In the genomic region with DNA sequence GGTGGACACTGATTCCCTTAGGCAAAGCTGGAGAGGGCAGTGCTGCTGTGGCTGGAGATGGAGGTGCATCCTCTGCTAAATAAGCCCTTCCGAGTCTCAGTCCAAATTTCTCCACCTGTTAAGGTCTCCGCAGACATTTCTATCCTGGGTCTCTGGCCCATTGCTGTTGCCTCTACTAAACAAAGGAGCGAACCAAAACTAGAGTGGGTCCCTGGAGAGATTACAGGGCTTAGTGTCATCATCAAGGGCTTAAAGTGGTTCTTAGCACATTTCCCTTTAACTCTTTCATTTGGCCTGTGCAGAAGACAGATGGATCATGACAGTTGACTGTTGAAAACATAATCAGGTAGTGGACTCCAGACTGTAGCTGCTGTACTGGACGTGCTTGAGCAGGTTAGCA, we compare ENCODE assay signal across 22 mouse cellular contexts. TPM values are rescaled to one million over a fixed set of nuclear protein-coding genes. Genes with fewer than 3 reads are reported as not detected.
DNase-seq lines count a peak whose midpoint lies in the region; ATAC-seq and TF ChIP-seq lines count a peak whose summit lies in the region.
"Had no signal": no experiment of that assay in that cellular context is flagged by ENCODE, and none has a peak within 500 bp of the region (broad histone marks: within the 10 kb centered on the region; RNA-seq: fewer than 3 reads in every experiment).

No protein-coding gene starts in this region.

- 74% methylated on average over 4 of the region's 4 CpGs for WGBS in hindbrain, postnatal 0 days
- WGBS in hindbrain, embryonic 11.5 days = 86% methylated on average over 4 of the region's 4 CpGs
- WGBS in midbrain, postnatal 0 days = 64% methylated on average over 4 of the region's 4 CpGs
- WGBS in midbrain, embryonic 10.5 days = 87% methylated on average over 4 of the region's 4 CpGs

- no peak overlapping the region for H3K9ac ChIP-seq in hindbrain, postnatal 0 days (replicated peaks; ENCODE audit: low read length)
- H3K9ac ChIP-seq in hindbrain, embryonic 11.5 days (ENCODE audit: low read depth, low read length) = no peak overlapping the region
- no peak overlapping the region for H3K9ac ChIP-seq in midbrain, postnatal 0 days (replicated peaks; ENCODE audit: low read length, poor library complexity, severe bottlenecking)
- H3K9ac ChIP-seq: embryonic facial prominence, embryonic 13.5 days; embryonic facial prominence, embryonic 15.5 days; forebrain, embryonic 12.5 days had no signal

- H3K4me3 ChIP-seq in hindbrain, postnatal 0 days (ENCODE audit: low read length) = no peak overlapping the region
- no peak overlapping the region for H3K4me3 ChIP-seq in hindbrain, embryonic 11.5 days (ENCODE audit: low read depth, low read length)
- H3K4me3 ChIP-seq in midbrain, postnatal 0 days (ENCODE audit: low read depth, low read length) = no peak overlapping the region
- H3K4me3 ChIP-seq in midbrain, embryonic 10.5 days = no peak overlapping the region
- H3K4me3 ChIP-seq: embryonic facial prominence, embryonic 13.5 days; embryonic facial prominence, embryonic 15.5 days; erythroblast, embryonic 14.5 days; forebrain, embryonic 10.5 days; forebrain, embryonic 12.5 days had no signal

- no peak overlapping the region for H3K4me2 ChIP-seq in hindbrain, postnatal 0 days (ENCODE audit: low read depth, low read length)
- no peak overlapping the region for H3K4me2 ChIP-seq in hindbrain, embryonic 11.5 days (replicated peaks; ENCODE audit: low read depth, low read length)
- no peak overlapping the region for H3K4me2 ChIP-seq in midbrain, postnatal 0 days (ENCODE audit: low read depth, low read length, poor library complexity, severe bottlenecking)
- H3K4me2 ChIP-seq: embryonic facial prominence, embryonic 13.5 days; embryonic facial prominence, embryonic 15.5 days; forebrain, embryonic 12.5 days had no signal

- peaks cover 4% of the 10 kb centered on the region; the same call in 1 of the 2 replicates for H3K36me3 ChIP-seq in hindbrain, postnatal 0 days (ENCODE audit: insufficient read depth, low read length)
- no peaks in the 10 kb centered on the region for H3K36me3 ChIP-seq in hindbrain, embryonic 11.5 days (ENCODE audit: control insufficient read depth, insufficient read depth, low read length)
- peaks cover 6% of the 10 kb centered on the region; the same call in 1 of the 2 replicates for H3K36me3 ChIP-seq in midbrain, postnatal 0 days (ENCODE audit: insufficient read depth, low read length)
- H3K36me3 ChIP-seq in midbrain, embryonic 10.5 days = peaks cover 57% of the 10 kb centered on the region

- TF ChIP-seq CTCF in hindbrain, postnatal 0 days (IDR thresholded peaks at IDR 0.05; ENCODE audit: low read depth) = no peak
- no peak for TF ChIP-seq CTCF in midbrain, postnatal 0 days (IDR thresholded peaks at IDR 0.05)

- peak; percentile 18 for DNase-seq in hindbrain, postnatal 0 days (ENCODE audit: low spot score)
- DNase-seq in hindbrain, embryonic 11.5 days (ENCODE audit: low spot score) = no peak
- peak; percentile 50 for DNase-seq in midbrain, postnatal 0 days (ENCODE audit: low spot score)
- no peak for DNase-seq in midbrain, embryonic 10.5 days (ENCODE audit: low spot score)
- peak; percentile 64 for DNase-seq in retina, postnatal 1 day
- DNase-seq in kidney, adult 11 months = no peak
- DNase-seq: adrenal gland, adult 2 months; adrenal gland, postnatal 10 days; adrenal gland, postnatal 25 days; cerebellum, adult 11 months; cerebellum, adult 18-20 months; cerebellum, adult 8-10 months; cerebellum, adult 9-11 months; cerebellum, postnatal 14 days; cerebellum, postnatal 36 days; embryo, embryonic 11 days had no signal

- no peaks in the 10 kb centered on the region for H3K9me3 ChIP-seq in hindbrain, postnatal 0 days (ENCODE audit: low read length)
- H3K9me3 ChIP-seq in hindbrain, embryonic 11.5 days (ENCODE audit: control insufficient read depth, low read length) = no peaks in the 10 kb centered on the region
- H3K9me3 ChIP-seq in midbrain, postnatal 0 days (ENCODE audit: low read length) = no peaks in the 10 kb centered on the region
- H3K9me3 ChIP-seq in midbrain, embryonic 10.5 days (replicated peaks) = no peaks in the 10 kb centered on the region
- H3K9me3 ChIP-seq: embryonic facial prominence, embryonic 13.5 days; embryonic facial prominence, embryonic 15.5 days; forebrain, embryonic 10.5 days; forebrain, embryonic 12.5 days had no signal

- no peaks in the 10 kb centered on the region for H3K4me1 ChIP-seq in hindbrain, postnatal 0 days (ENCODE audit: insufficient read depth, low read length)
- no peaks in the 10 kb centered on the region for H3K4me1 ChIP-seq in hindbrain, embryonic 11.5 days (replicated peaks; ENCODE audit: control insufficient read depth, insufficient read depth, low read length)
- H3K4me1 ChIP-seq in midbrain, postnatal 0 days (ENCODE audit: insufficient read depth, low read length) = no peaks in the 10 kb centered on the region
- no peaks in the 10 kb centered on the region for H3K4me1 ChIP-seq in midbrain, embryonic 10.5 days
- H3K4me1 ChIP-seq: embryonic facial prominence, embryonic 13.5 days; embryonic facial prominence, embryonic 15.5 days; forebrain, embryonic 10.5 days had no signal

- ATAC-seq in hindbrain, postnatal 0 days = no peak
- no peak for ATAC-seq in hindbrain, embryonic 11.5 days (ENCODE audit: low FRiP score)
- ATAC-seq in midbrain, postnatal 0 days (ENCODE audit: low FRiP score) = no peak
- ATAC-seq: forebrain, embryonic 14.5 days had no signal

- H3K27me3 ChIP-seq in hindbrain, postnatal 0 days (ENCODE audit: insufficient read depth, low read length) = no peaks in the 10 kb centered on the region
- H3K27me3 ChIP-seq in hindbrain, embryonic 11.5 days (ENCODE audit: control insufficient read depth, insufficient read depth, low read length) = no peaks in the 10 kb centered on the region
- H3K27me3 ChIP-seq in midbrain, postnatal 0 days (ENCODE audit: insufficient read depth, low read length) = no peaks in the 10 kb centered on the region
- H3K27me3 ChIP-seq in midbrain, embryonic 10.5 days (ENCODE audit: low read depth, poor library complexity, severe bottlenecking) = no peaks in the 10 kb centered on the region
- H3K27me3 ChIP-seq: embryonic facial prominence, embryonic 13.5 days; embryonic facial prominence, embryonic 15.5 days; forebrain, embryonic 12.5 days had no signal

- H3K27ac ChIP-seq in hindbrain, postnatal 0 days = no peak overlapping the region
- no peak overlapping the region for H3K27ac ChIP-seq in hindbrain, embryonic 11.5 days (ENCODE audit: low read depth, low read length)
- H3K27ac ChIP-seq in midbrain, postnatal 0 days (ENCODE audit: low read depth, low read length) = no peak overlapping the region
- H3K27ac ChIP-seq in midbrain, embryonic 10.5 days (replicated peaks) = no peak overlapping the region
- H3K27ac ChIP-seq: embryonic facial prominence, embryonic 13.5 days; embryonic facial prominence, embryonic 15.5 days; forebrain, embryonic 10.5 days; forebrain, embryonic 12.5 days had no signal

RNA-seq across cellular contexts. Expression of gene Ttc28, which starts 9.0 kb away (rescaled TPM):
- 41.9 and 49.8 TPM in 2 replicates for total RNA-seq in hindbrain, postnatal 0 days (2014; rRNA removed)
- polyA plus RNA-seq in hindbrain, postnatal 0 days (2015; fragmentation: Nextera tagmentation; extraction: Ambion mirVana) = 9.7 and 11.1 TPM in 2 replicates
- 14.0 and 15.6 TPM in 2 replicates for polyA plus RNA-seq in hindbrain, embryonic 11.5 days (2014; fragmentation: Nextera tagmentation; extraction: Ambion mirVana)
- 45.2 and 53.1 TPM in 2 replicates for total RNA-seq in midbrain, postnatal 0 days (2014; rRNA removed)
- polyA plus RNA-seq in midbrain, postnatal 0 days (2015; fragmentation: Nextera tagmentation; extraction: Ambion mirVana) = 8.9 and 10.6 TPM in 2 replicates
- 9.4 and 14.9 TPM in 2 replicates for polyA plus RNA-seq in midbrain, embryonic 10.5 days (2016; fragmentation: Nextera tagmentation; extraction: Ambion mirVana)

RNA-seq across cellular contexts. Expression of gene Chek2, which starts 48.8 kb away (rescaled TPM):
- total RNA-seq in hindbrain, postnatal 0 days (2014; rRNA removed) = 5.5 and 5.6 TPM in 2 replicates
- 5.1 and 7.0 TPM in 2 replicates for polyA plus RNA-seq in hindbrain, postnatal 0 days (2015; fragmentation: Nextera tagmentation; extraction: Ambion mirVana)
- 24.3 and 26.1 TPM in 2 replicates for polyA plus RNA-seq in hindbrain, embryonic 11.5 days (2014; fragmentation: Nextera tagmentation; extraction: Ambion mirVana)
- total RNA-seq in midbrain, postnatal 0 days (2014; rRNA removed) = 3.2 and 27.2 TPM in 2 replicates
- 1.9 and 2.6 TPM in 2 replicates for polyA plus RNA-seq in midbrain, postnatal 0 days (2015; fragmentation: Nextera tagmentation; extraction: Ambion mirVana)
- 39.5 and 44.3 TPM in 2 replicates for polyA plus RNA-seq in midbrain, embryonic 10.5 days (2016; fragmentation: Nextera tagmentation; extraction: Ambion mirVana)

RNA-seq across cellular contexts. Expression of gene Hscb, which starts 49.0 kb away (rescaled TPM):
- 10.0 and 10.5 TPM in 2 replicates for total RNA-seq in hindbrain, postnatal 0 days (2014; rRNA removed)
- 12.0 and 16.4 TPM in 2 replicates for polyA plus RNA-seq in hindbrain, postnatal 0 days (2015; fragmentation: Nextera tagmentation; extraction: Ambion mirVana)
- polyA plus RNA-seq in hindbrain, embryonic 11.5 days (2014; fragmentation: Nextera tagmentation; extraction: Ambion mirVana) = 15.7 and 24.3 TPM in 2 replicates
- 9.6 and 13.4 TPM in 2 replicates for total RNA-seq in midbrain, postnatal 0 days (2014; rRNA removed)
- 9.2 and 9.8 TPM in 2 replicates for polyA plus RNA-seq in midbrain, postnatal 0 days (2015; fragmentation: Nextera tagmentation; extraction: Ambion mirVana)
- 26.9 and 28.1 TPM in 2 replicates for polyA plus RNA-seq in midbrain, embryonic 10.5 days (2016; fragmentation: Nextera tagmentation; extraction: Ambion mirVana)

Comparison
In these comparisons a context has a peak if more than half of its experiments do, and no peak if none do; other contexts are left out.
1. DNase-seq: peak in hindbrain, postnatal 0 days (single experiment), midbrain, postnatal 0 days (single experiment) and retina, postnatal 1 day (single experiment); none in hindbrain, embryonic 11.5 days (single experiment), midbrain, embryonic 10.5 days (single experiment) and kidney, adult 11 months (single experiment).